Mouse (Mus musculus): ENCODE measurements around the gene Mypop. TPM values are rescaled to one million over a fixed set of nuclear protein-coding genes. Genes with fewer than 3 reads are reported as not detected.

Mypop gene
- polyA plus RNA-seq, 1 experiment from 2014 or later, result 2.2 TPM

DNA sequence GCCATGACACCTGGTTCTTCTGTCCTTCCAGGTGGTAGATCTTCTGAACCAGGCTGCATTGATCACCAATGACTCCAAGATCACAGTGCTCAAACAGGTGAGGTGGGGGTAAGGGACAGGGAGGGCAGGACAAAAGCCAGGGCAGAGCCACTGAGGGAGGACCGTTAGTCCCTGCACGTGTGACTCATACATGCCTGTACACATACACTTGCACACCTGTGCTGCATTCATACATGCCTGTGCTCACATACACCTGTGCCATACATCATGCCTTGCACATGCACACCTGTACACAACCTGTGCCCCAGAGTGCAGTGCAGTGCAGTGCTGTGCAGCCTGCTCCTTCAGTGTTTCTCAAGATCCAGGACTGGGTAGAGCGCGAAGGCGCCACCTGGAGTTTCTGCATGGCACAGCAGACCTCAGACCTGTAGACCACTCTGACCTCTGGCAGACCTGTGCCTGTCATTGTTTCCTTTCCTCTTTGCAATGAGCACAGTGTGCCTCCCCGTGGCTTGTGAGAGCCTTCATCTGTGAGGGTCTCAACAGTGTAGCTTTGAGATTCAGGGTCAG is 38.1 kb downstream of the Mypop start:
- WGBS (ENCODE audit: insufficient replicate concordance), result 63% methylated on average over 6 of the region's 6 CpGs
- Histone ChIP-seq H3K27ac (ENCODE audit: low read depth, low read length) (no peak overlapping the region), H3K4me2 (no peak overlapping the region), H3K9me3 (replicated peaks; ENCODE audit: control insufficient read depth, low read length) (no peaks in the 10 kb centered on the region), H3K4me3 (ENCODE audit: low read depth, low read length) (no peak overlapping the region), H3K27me3 (ENCODE audit: control insufficient read depth, insufficient read depth, low read length) (no peaks in the 10 kb centered on the region), H3K9ac (ENCODE audit: low read depth, low read length) (no peak overlapping the region), H3K4me1 (ENCODE audit: control insufficient read depth, insufficient read depth, low read length) (peaks cover 9% of the 10 kb centered on the region; the same call in 1 of the 2 replicates), H3K36me3 (ENCODE audit: control insufficient read depth, insufficient read depth, low read length) (peaks cover 33% of the 10 kb centered on the region)
- ATAC-seq (replicated peaks; ENCODE audit: insufficient number of reproducible peaks, low FRiP score, low TSS enrichment), result peak; percentile 41

DNA sequence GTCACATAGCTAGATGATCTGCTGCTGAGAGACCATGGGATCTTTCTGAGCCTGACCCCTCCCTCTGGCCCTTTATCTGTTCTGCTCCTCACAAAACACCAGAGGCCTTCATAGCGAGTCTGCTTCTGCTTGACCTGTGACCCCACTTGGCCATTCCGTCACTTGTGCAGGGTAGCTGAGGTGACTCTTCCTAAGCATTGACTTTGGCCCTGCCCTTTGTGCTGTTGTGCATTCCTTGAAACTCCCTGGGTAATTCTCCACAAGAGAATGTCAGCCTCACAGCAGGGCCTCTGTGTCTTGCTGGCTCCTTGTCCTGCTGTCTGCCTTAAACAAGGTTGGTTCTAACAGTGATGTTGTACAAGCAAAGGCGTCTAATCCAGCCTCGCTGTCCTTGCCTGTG is 40.6 kb downstream of the Mypop start:
- no peak for ATAC-seq (replicated peaks; ENCODE audit: insufficient number of reproducible peaks, low FRiP score, low TSS enrichment)
- no peak overlapping the region for H3K9ac ChIP-seq (ENCODE audit: low read depth, low read length)
- H3K27ac ChIP-seq (ENCODE audit: low read depth, low read length), result no peak overlapping the region
- H3K4me1 ChIP-seq (ENCODE audit: control insufficient read depth, insufficient read depth, low read length), result no peaks in the 10 kb centered on the region
- H3K4me3 ChIP-seq (ENCODE audit: low read depth, low read length), result no peak overlapping the region
- H3K4me2 ChIP-seq, result no peak overlapping the region
- peaks cover 52% of the 10 kb centered on the region for H3K36me3 ChIP-seq (ENCODE audit: control insufficient read depth, insufficient read depth, low read length)
- WGBS (ENCODE audit: insufficient replicate concordance), result 64% methylated on average over 4 of the region's 4 CpGs
- no peaks in the 10 kb centered on the region for H3K27me3 ChIP-seq (ENCODE audit: control insufficient read depth, insufficient read depth, low read length)
- H3K9me3 ChIP-seq (replicated peaks; ENCODE audit: control insufficient read depth, low read length), result no peaks in the 10 kb centered on the region

DNA sequence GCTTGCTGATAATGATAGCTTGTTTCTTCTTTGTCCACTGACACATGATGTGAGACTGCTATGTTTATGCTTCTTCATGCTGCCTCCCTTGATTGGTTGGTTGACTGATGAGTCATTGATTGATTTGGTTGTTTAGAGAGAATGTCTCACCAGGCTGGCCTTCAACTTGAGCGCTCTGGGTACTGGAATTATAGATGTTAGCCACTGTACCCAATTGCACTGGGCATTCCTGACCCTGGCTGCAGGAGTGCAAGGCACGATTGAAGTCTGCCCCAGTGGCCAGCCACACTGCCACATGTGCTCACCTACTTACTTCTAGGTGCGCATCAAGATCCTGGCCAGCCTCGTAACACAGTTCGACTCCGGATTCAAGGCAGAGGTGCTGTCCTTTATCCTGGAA is 53.6 kb downstream of the Mypop start:
- H3K27ac ChIP-seq (ENCODE audit: low read depth, low read length), result no peak overlapping the region
- 95% methylated on average over 6 of the region's 6 CpGs for WGBS (ENCODE audit: insufficient replicate concordance)
- ATAC-seq (replicated peaks; ENCODE audit: insufficient number of reproducible peaks, low FRiP score, low TSS enrichment), result no peak

DNA sequence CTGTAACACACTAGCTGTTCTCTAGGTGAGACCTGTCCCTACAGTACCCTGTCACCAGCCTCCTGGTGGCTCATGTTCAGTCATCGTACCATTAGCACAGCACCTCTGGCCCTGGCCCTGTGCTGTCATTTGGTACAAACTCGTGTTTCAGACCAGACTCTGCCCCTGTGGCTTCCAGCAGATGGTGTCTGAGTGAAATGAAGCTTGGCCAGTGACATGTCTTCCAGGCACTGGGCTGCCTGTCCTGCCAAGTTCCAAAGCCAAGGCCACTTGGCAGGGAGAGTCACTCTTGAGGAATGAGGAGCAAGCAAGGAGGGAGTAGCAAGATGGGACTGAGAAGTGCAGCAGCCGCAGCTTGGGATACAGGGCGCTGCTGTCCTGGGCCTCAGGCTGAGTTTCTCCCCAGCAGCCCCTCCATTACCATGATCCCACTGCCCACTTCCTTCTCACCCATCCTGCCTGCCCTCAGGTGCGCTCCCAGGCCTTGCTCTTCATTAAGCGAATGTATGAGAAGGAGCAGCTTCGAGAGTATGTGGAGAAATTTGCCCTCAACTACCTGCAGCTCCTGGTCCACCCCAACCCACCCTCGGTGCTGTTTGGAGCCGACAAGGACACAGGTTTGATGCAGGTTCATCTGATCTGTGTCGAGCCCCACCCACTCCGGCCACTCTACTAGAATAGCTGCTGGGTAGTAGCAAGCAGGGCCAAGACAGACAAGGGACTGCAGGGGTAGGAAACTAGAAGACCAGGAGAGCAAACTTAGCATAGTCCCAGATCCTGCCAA is 55.4 kb downstream of the Mypop start:
- Histone ChIP-seq H3K4me3 (ENCODE audit: low read depth, low read length) (no peak overlapping the region), H3K4me2 (no peak overlapping the region), H3K36me3 (ENCODE audit: control insufficient read depth, insufficient read depth, low read length) (peaks cover 69% of the 10 kb centered on the region), H3K9ac (ENCODE audit: low read depth, low read length) (no peak overlapping the region), H3K27me3 (ENCODE audit: control insufficient read depth, insufficient read depth, low read length) (no peaks in the 10 kb centered on the region), H3K9me3 (replicated peaks; ENCODE audit: control insufficient read depth, low read length) (no peaks in the 10 kb centered on the region), H3K4me1 (ENCODE audit: control insufficient read depth, insufficient read depth, low read length) (no peaks in the 10 kb centered on the region), H3K27ac (ENCODE audit: low read depth, low read length) (no peak overlapping the region)
- WGBS (ENCODE audit: insufficient replicate concordance), result 85% methylated on average over 11 of the region's 11 CpGs
- ATAC-seq (replicated peaks; ENCODE audit: insufficient number of reproducible peaks, low FRiP score, low TSS enrichment), result no peak

More for the DNA sequence above, 53.6 kb downstream of the Mypop start:
- Histone ChIP-seq H3K9ac (ENCODE audit: low read depth, low read length) (no peak overlapping the region), H3K4me1 (ENCODE audit: control insufficient read depth, insufficient read depth, low read length) (no peaks in the 10 kb centered on the region), H3K27me3 (ENCODE audit: control insufficient read depth, insufficient read depth, low read length) (no peaks in the 10 kb centered on the region), H3K4me2 (no peak overlapping the region), H3K36me3 (ENCODE audit: control insufficient read depth, insufficient read depth, low read length) (peaks cover 77% of the 10 kb centered on the region), H3K9me3 (replicated peaks; ENCODE audit: control insufficient read depth, low read length) (no peaks in the 10 kb centered on the region), H3K4me3 (ENCODE audit: low read depth, low read length) (no peak overlapping the region)

DNA sequence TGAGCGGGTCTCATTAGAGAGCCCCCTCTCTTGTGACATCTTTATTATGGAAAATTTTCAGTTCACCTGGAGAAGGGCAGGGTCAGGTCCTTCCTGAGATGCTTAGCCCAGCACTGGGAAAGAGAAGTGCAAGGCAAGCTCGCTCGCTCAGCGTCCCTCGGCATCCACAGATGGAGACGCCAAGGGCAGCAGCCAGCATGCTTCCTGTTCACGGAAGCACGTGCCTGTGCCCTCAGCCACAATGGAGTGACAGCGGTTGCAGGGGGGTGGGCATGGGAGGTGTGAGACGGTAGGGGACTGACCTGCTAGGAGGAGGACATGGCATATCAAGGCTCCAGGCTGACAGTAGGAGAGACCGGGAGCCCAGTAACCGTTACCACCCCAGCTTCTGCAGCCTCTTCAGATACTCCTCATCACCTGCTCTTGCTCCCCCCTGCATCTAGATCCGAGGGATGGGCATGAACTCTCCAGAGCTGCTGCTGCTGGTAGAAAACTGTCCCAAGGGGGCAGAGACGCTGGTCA is 57.0 kb downstream of the Mypop start:
- Histone ChIP-seq H3K4me3 (ENCODE audit: low read depth, low read length) (no peak overlapping the region), H3K36me3 (ENCODE audit: control insufficient read depth, insufficient read depth, low read length) (peaks cover 59% of the 10 kb centered on the region), H3K9me3 (replicated peaks; ENCODE audit: control insufficient read depth, low read length) (no peaks in the 10 kb centered on the region), H3K4me1 (ENCODE audit: control insufficient read depth, insufficient read depth, low read length) (no peaks in the 10 kb centered on the region), H3K4me2 (no peak overlapping the region), H3K9ac (ENCODE audit: low read depth, low read length) (no peak overlapping the region), H3K27ac (ENCODE audit: low read depth, low read length) (no peak overlapping the region), H3K27me3 (ENCODE audit: control insufficient read depth, insufficient read depth, low read length) (no peaks in the 10 kb centered on the region)
- ATAC-seq (replicated peaks; ENCODE audit: insufficient number of reproducible peaks, low FRiP score, low TSS enrichment), result no peak
- WGBS (ENCODE audit: insufficient replicate concordance), result 86% methylated on average over 14 of the region's 14 CpGs

DNA sequence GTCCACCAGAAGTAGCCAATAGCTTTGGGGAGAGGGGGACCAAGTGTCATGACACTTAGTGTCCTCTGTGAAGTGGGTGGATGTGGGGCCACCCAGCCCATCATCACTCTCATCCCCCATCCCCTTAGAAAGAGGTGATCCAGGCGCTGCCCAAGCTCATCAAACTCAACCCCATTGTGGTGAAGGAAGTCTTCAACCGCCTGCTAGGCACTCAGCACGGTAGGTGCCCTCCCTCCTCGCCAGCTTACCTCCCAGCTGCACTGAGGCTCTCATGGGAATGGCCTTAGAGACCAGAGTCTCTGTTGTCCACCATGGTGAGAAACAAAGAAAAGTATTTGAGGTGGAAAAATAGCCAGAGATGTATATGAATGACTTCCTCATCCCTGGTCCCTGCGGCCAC is 58.2 kb downstream of the Mypop start:
- Histone ChIP-seq H3K4me3 (ENCODE audit: low read depth, low read length) (no peak overlapping the region), H3K9ac (ENCODE audit: low read depth, low read length) (no peak overlapping the region), H3K9me3 (replicated peaks; ENCODE audit: control insufficient read depth, low read length) (no peaks in the 10 kb centered on the region), H3K27me3 (ENCODE audit: control insufficient read depth, insufficient read depth, low read length) (no peaks in the 10 kb centered on the region), H3K27ac (ENCODE audit: low read depth, low read length) (no peak overlapping the region), H3K4me1 (ENCODE audit: control insufficient read depth, insufficient read depth, low read length) (0 out of 2 replicates have a peak, but pooled peaks cover 3% of the 10 kb centered on the region), H3K36me3 (ENCODE audit: control insufficient read depth, insufficient read depth, low read length) (peaks cover 53% of the 10 kb centered on the region), H3K4me2 (no peak overlapping the region)
- 86% methylated on average over 5 of the region's 5 CpGs for WGBS (ENCODE audit: insufficient replicate concordance)
- no peak for ATAC-seq (replicated peaks; ENCODE audit: insufficient number of reproducible peaks, low FRiP score, low TSS enrichment)

DNA sequence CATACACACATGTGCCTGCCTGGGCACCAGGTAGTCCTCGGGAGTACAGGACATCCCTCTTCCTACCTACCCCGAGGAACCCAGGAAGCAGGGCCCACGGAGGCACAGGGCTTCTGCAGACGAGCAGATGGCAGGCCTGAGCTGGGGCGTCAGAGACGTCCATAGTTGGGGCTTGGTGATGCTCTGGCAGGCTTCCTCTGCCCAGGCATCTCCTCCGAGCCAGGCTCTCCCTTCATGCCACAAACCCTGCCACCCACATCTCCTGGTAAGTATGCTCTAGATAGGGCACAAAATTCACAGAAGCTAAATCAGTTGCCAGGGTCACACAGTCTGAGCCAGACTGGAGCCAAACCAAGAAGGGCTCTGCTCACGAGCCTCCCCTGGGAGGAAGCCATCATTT is 59.1 kb downstream of the Mypop start:
- WGBS (ENCODE audit: insufficient replicate concordance), result 87% methylated on average over 8 of the region's 8 CpGs
- Histone ChIP-seq H3K4me3 (ENCODE audit: low read depth, low read length) (no peak overlapping the region), H3K9ac (ENCODE audit: low read depth, low read length) (no peak overlapping the region), H3K4me2 (no peak overlapping the region), H3K27me3 (ENCODE audit: control insufficient read depth, insufficient read depth, low read length) (no peaks in the 10 kb centered on the region), H3K36me3 (ENCODE audit: control insufficient read depth, insufficient read depth, low read length) (peaks cover 44% of the 10 kb centered on the region), H3K9me3 (replicated peaks; ENCODE audit: control insufficient read depth, low read length) (no peaks in the 10 kb centered on the region), H3K27ac (ENCODE audit: low read depth, low read length) (no peak overlapping the region), H3K4me1 (ENCODE audit: control insufficient read depth, insufficient read depth, low read length) (0 out of 2 replicates have a peak, but pooled peaks cover 3% of the 10 kb centered on the region)
- no peak for ATAC-seq (replicated peaks; ENCODE audit: insufficient number of reproducible peaks, low FRiP score, low TSS enrichment)

DNA sequence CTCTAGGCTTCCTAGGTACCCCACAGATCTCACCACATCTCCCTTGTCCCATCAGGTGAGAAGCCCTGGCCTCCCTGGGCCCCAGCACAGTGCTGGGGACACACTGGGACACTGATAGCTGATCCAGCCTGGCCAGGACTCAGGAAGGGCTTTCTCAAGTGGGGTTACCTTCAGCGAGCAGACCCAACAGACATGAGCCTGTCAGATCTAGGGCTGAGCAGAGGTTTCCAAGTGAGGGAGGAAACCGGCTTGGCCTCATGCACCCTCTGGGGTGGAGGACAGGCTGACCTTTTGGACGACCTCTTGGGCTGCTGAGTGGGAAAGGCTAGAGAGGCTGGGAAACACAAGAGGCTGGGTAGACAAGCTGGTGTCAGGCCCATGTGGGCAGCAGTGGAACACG is 60.1 kb downstream of the Mypop start:
- no peak for ATAC-seq (replicated peaks; ENCODE audit: insufficient number of reproducible peaks, low FRiP score, low TSS enrichment)
- Histone ChIP-seq H3K4me1 (ENCODE audit: control insufficient read depth, insufficient read depth, low read length) (0 out of 2 replicates have a peak, but pooled peaks cover 3% of the 10 kb centered on the region), H3K9ac (ENCODE audit: low read depth, low read length) (no peak overlapping the region), H3K27me3 (ENCODE audit: control insufficient read depth, insufficient read depth, low read length) (no peaks in the 10 kb centered on the region), H3K4me3 (ENCODE audit: low read depth, low read length) (no peak overlapping the region), H3K9me3 (replicated peaks; ENCODE audit: control insufficient read depth, low read length) (no peaks in the 10 kb centered on the region), H3K4me2 (no peak overlapping the region), H3K36me3 (ENCODE audit: control insufficient read depth, insufficient read depth, low read length) (peaks cover 34% of the 10 kb centered on the region), H3K27ac (ENCODE audit: low read depth, low read length) (no peak overlapping the region)
- 59% methylated on average over 4 of the region's 4 CpGs for WGBS (ENCODE audit: insufficient replicate concordance)
